Mouse (Mus musculus): ENCODE measurements at regions not wholly inside any gene's neighbourhood (a gene's known extent, or its start where the extent isn't known, plus 50 kb on each side); places are given as distances from the start of the nearest gene placed in this dataset.

- DNase-seq (ENCODE audit: low spot score), result peak; percentile 13
Observed at GRCm38 (mm10) chr3:151366302-151366701, 71.4 kb upstream of the Adgrl4 start.

GRCm38 (mm10) chr3:151366707-151367306, 70.9 kb upstream of the Adgrl4 start:
- no peak for DNase-seq (ENCODE audit: low spot score)

GRCm38 (mm10) chr3:151383326-151384019, 54.2 kb upstream of the Adgrl4 start:
- no peak for DNase-seq (ENCODE audit: low spot score)

- no peak for DNase-seq (ENCODE audit: low spot score)
Observed at GRCm38 (mm10) chr3:151384850-151385249, 52.8 kb upstream of the Adgrl4 start.

- DNase-seq (ENCODE audit: low spot score), result no peak
Observed at GRCm38 (mm10) chr3:151386103-151386502, 51.6 kb upstream of the Adgrl4 start.
